Mouse (Mus musculus): Measurements from ENCODE around the gene Clta. TPM values are rescaled to one million over a fixed set of nuclear protein-coding genes. Genes with fewer than 3 reads are reported as not detected.

Gene Clta
- polyA plus RNA-seq, 1 experiment from 2014 or later, result 194 TPM

DNA sequence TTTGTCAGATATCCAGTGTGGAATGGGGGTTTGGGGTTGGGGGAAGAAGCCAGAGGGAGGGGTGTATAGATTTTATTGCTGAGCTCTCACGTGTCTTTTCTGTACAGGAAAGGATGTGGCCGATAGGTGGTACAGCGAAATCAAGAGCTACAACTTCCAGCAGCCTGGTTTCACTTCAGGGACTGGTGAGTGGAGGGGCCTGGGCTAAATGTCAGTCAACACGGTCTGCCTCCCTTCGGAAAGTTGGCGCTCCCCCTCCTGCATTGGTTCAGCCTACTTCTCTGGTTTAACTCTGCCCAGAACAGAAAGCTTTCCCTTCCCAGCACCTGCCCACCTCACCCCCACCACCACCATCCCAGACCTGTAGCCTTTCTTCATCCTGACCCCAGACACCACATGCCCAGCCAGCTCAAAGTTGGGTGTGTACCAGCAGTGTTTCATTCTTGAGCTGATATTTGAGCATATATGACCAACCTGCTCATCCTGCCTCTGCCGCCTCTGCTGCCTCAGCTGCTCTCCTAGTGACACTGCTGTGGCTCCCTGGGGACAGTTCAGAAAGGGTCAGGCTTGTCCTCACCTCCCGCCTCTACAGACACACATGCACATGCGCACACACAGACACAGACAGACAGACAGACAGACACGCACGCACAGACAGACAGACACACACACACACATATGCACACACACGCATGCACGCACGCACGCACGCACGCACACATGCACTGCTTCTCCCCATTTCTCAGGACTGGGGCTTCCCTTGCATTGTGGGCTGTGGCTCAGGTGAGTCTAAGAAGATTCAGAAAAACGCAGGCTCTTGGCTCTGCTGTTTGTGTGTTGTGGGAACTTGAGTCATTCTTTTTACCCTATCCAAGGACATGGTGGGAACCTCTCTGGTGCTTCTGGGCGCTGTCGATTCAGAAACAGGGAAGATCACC, 33.6 kb upstream of the Clta start:
- no peak for DNase-seq (ENCODE audit: low spot score)
- Histone ChIP-seq H3K36me3 (ENCODE audit: control insufficient read depth, insufficient read depth, low read length) (no peaks in the 10 kb centered on the region), H3K27ac (replicated peaks) (no peak overlapping the region), H3K4me1 (replicated peaks; ENCODE audit: control insufficient read depth, insufficient read depth) (0 out of 2 replicates have a peak, but pooled peaks cover 7% of the 10 kb centered on the region), H3K4me2 (replicated peaks; ENCODE audit: low read depth) (no peak overlapping the region), H3K9me3 (ENCODE audit: control insufficient read depth, low read length) (no peaks in the 10 kb centered on the region), H3K9ac (ENCODE audit: low read length) (no peak overlapping the region), H3K4me3 (ENCODE audit: low read depth, low read length) (no peak overlapping the region), H3K27me3 (ENCODE audit: control insufficient read depth, insufficient read depth, low read length) (no peaks in the 10 kb centered on the region)
- no peak for TF ChIP-seq CTCF (IDR thresholded peaks at IDR 0.05; ENCODE audit: low read depth)
- no peak for TF ChIP-seq EP300 (optimal IDR thresholded peaks at IDR 0.05)
- no peak for ATAC-seq (ENCODE audit: low FRiP score, low TSS enrichment)
- 92% methylated on average over 20 of the region's 20 CpGs for WGBS

GRCm38 (mm10) chr4:43971541-43972136, 32.6 kb upstream of the Clta start:
- Histone ChIP-seq H3K4me1 (replicated peaks; ENCODE audit: control insufficient read depth, insufficient read depth) (0 out of 2 replicates have a peak, but pooled peaks cover 2% of the 10 kb centered on the region), H3K27me3 (ENCODE audit: control insufficient read depth, insufficient read depth, low read length) (no peaks in the 10 kb centered on the region), H3K9ac (ENCODE audit: low read length) (no peak overlapping the region), H3K9me3 (ENCODE audit: control insufficient read depth, low read length) (no peaks in the 10 kb centered on the region), H3K27ac (replicated peaks) (peak overlapping the region; percentile 56), H3K4me3 (ENCODE audit: low read depth, low read length) (no peak overlapping the region), H3K36me3 (ENCODE audit: control insufficient read depth, insufficient read depth, low read length) (no peaks in the 10 kb centered on the region), H3K4me2 (replicated peaks; ENCODE audit: low read depth) (no peak overlapping the region)
- ATAC-seq (ENCODE audit: low FRiP score, low TSS enrichment), result no peak
- DNase-seq (ENCODE audit: low spot score), result no peak
- 65% methylated on average over 9 of the region's 9 CpGs for WGBS
- TF ChIP-seq CTCF (IDR thresholded peaks at IDR 0.05; ENCODE audit: low read depth) (no peak), EP300 (optimal IDR thresholded peaks at IDR 0.05) (no peak)

DNA sequence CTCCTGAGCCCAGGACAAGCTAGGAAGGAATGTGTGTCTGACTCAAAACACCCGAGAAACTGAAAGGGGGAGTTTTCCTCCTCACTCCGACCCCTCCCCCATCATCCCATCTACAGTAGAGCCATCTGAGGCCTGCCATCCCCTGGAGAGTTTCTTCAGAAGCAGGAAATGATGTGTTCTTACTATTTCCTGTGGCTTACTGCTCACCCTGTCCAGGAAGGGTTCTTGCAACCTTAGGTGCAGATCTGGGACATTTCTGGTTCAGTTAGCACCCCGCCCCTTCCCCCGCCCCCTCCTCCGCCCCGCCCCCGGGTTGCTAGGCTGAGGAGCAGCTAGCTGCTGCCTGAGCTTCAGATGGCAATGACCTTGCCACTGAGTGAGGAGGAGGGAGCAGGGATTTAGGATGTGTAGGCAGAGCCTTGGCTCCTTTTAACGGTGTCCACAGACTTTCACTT, 32.1 kb upstream of the Clta start:
- no peak for TF ChIP-seq CTCF (IDR thresholded peaks at IDR 0.05; ENCODE audit: low read depth)
- no peak for TF ChIP-seq EP300 (optimal IDR thresholded peaks at IDR 0.05)
- Histone ChIP-seq H3K4me2 (replicated peaks; ENCODE audit: low read depth) (no peak overlapping the region; the same call in 1 of the 2 replicates), H3K27me3 (ENCODE audit: control insufficient read depth, insufficient read depth, low read length) (no peaks in the 10 kb centered on the region), H3K4me3 (ENCODE audit: low read depth, low read length) (no peak overlapping the region), H3K4me1 (replicated peaks; ENCODE audit: control insufficient read depth, insufficient read depth) (0 out of 2 replicates have a peak, but pooled peaks cover 2% of the 10 kb centered on the region), H3K27ac (replicated peaks) (peak overlapping the region; percentile 56), H3K9me3 (ENCODE audit: control insufficient read depth, low read length) (no peaks in the 10 kb centered on the region), H3K9ac (ENCODE audit: low read length) (no peak overlapping the region), H3K36me3 (ENCODE audit: control insufficient read depth, insufficient read depth, low read length) (no peaks in the 10 kb centered on the region)
- ATAC-seq (ENCODE audit: low FRiP score, low TSS enrichment) (peak; percentile 62), DNase-seq (ENCODE audit: low spot score) (peak; percentile 87)
- 3% methylated on average over 8 of the region's 8 CpGs for WGBS

- TF ChIP-seq CTCF (IDR thresholded peaks at IDR 0.05; ENCODE audit: low read depth) (no peak), EP300 (optimal IDR thresholded peaks at IDR 0.05) (no peak)
- peak overlapping the region; percentile 84 for H3K27ac ChIP-seq (replicated peaks)
- ATAC-seq (ENCODE audit: low FRiP score, low TSS enrichment), result peak; percentile 85
- H3K9me3 ChIP-seq (ENCODE audit: control insufficient read depth, low read length), result no peaks in the 10 kb centered on the region
- 40% methylated on average over 4 of the region's 4 CpGs for WGBS
- DNase-seq (ENCODE audit: low spot score), result peak; percentile 61
- no peak overlapping the region for H3K4me2 ChIP-seq (replicated peaks; ENCODE audit: low read depth)
- H3K4me1 ChIP-seq (replicated peaks; ENCODE audit: control insufficient read depth, insufficient read depth), result 0 out of 2 replicates have a peak, but pooled peaks cover 2% of the 10 kb centered on the region
- no peaks in the 10 kb centered on the region for H3K36me3 ChIP-seq (ENCODE audit: control insufficient read depth, insufficient read depth, low read length)
- no peaks in the 10 kb centered on the region for H3K27me3 ChIP-seq (ENCODE audit: control insufficient read depth, insufficient read depth, low read length)
- no peak overlapping the region for H3K4me3 ChIP-seq (ENCODE audit: low read depth, low read length)
- H3K9ac ChIP-seq (ENCODE audit: low read length), result no peak overlapping the region
Measured at GRCm38 (mm10) chr4:43973526-43973981, 30.7 kb upstream of the Clta start.

- no peaks in the 10 kb centered on the region; the same call in 1 of the 2 replicates for H3K4me1 ChIP-seq (replicated peaks; ENCODE audit: control insufficient read depth, insufficient read depth)
- H3K27ac ChIP-seq (replicated peaks), result no peak overlapping the region
- no peak overlapping the region for H3K4me3 ChIP-seq (ENCODE audit: low read depth, low read length)
- no peaks in the 10 kb centered on the region for H3K9me3 ChIP-seq (ENCODE audit: control insufficient read depth, low read length)
- 38% methylated on average over 10 of the region's 10 CpGs for WGBS
- no peaks in the 10 kb centered on the region for H3K36me3 ChIP-seq (ENCODE audit: control insufficient read depth, insufficient read depth, low read length)
- no peak overlapping the region for H3K9ac ChIP-seq (ENCODE audit: low read length)
- no peak for ATAC-seq (ENCODE audit: low FRiP score, low TSS enrichment)
- no peak for TF ChIP-seq CTCF (IDR thresholded peaks at IDR 0.05; ENCODE audit: low read depth)
- no peak overlapping the region for H3K4me2 ChIP-seq (replicated peaks; ENCODE audit: low read depth)
- no peak for DNase-seq (ENCODE audit: low spot score)
- H3K27me3 ChIP-seq (ENCODE audit: control insufficient read depth, insufficient read depth, low read length), result no peaks in the 10 kb centered on the region
Measured at GRCm38 (mm10) chr4:43974914-43975616, 29.2 kb upstream of the Clta start.
